Mouse (Mus musculus) frontal cortex, postnatal 36 days (tissue): ENCODE measurements at regions not wholly inside any gene's neighbourhood (a gene's known extent, or its start where the extent isn't known, plus 50 kb on each side); places are given as distances from the start of the nearest gene placed in this dataset.

Experiments used
- DNase-seq, 2 experiments: peaks; one replicate each; pipeline ENCODE4 v3.0.0; 2022; ENCODE audit warnings: low spot score in 2 of 2

DNA sequence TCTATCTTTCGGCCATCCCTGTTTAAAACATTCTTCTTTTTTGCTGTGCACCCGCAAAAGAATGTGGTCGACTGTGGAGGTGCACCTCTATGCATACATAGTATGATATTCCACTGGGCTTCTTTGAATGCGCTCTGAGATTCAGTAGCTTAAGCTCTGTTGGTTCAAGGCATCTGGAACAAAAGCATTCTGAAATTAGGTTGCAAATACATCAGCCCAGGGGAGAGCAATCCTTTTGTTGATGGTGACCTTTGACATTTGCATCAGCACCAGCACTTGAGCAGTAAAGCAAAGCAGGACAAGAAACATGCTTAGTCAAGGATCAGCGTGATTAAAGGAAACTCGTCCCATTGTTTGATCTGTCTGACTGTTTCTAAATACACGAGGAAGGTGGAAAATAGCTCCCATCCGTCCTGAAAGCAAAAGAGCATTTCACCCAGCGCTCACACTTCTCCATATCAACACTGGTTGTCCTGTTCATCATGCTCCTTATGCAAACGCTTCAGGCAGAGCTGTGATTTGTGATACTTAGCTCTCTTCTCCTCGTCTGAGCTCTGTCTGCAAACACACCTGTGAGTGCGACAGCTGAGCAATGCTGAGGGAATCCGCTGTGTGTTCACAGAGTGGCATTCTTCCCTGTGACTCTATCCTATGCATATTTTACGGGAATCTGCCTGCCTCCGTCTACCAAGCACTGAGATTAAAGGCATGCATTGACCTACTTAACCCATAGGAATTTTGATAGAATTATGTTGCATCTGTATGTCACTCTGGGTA, 67.4 kb upstream of the Dkk2 start:
- DNase-seq: no peak

DNA sequence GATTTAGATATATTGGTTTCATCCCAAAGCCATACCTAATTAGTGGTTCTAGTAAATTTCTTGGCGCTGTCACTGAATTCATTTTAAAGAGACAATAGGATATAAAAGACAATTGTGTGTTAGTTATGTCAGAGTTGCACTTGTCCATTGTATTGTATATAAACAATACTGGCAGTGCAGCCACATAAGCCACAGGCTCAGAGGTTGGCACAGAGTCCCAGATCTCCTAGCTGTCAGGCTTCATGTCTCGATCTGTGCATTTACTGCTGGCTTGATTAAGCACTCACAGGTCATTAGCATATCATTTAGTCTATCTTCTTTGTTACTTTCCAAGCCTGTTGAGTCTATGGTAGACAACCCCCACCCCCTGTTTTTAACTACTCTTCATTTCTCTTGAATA, 66.6 kb upstream of the Dkk2 start:
- DNase-seq: no peak

GRCm38 (mm10) chr3:132022032-132022431, 63.1 kb upstream of the Dkk2 start:
- DNase-seq: no peak

DNA sequence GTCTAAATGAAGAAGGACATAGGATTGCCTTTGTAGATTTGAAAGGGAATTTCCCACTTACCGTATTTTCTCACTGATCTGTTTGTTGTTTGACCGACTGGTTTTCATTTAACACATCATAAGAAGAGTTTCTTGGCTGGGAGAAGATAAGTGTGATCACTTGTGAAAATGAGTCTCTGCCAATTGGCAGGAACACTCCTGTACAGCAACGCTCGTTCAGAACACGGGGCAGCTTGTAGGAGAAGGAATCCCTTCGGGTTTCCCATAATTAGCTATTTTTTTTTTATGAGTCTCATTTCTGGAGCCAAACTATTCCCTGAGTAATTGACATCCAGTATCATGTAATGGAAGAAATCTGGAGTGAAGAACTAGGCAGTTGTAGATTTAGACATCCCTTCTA, 61.8 kb upstream of the Dkk2 start:
- DNase-seq: no peak

DNA sequence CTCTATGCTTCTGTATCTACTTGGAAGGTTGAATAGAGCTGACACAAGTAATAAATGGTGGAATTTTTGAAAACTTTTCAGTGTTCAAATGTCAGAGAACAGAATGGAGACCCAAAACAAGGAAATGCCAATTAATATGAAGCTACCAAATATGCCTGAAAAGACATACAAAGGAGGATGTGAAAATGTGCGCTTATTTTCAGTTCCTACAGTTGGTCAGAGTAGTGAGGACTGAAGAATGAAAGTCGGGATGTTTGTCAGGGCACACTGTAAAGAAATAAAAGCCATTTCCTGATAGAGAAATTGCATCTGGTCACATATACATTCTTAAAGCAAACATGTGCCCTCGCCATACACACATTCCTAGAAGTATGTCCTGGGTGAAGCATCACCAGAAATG, 56.0 kb upstream of the Dkk2 start:
- DNase-seq: no peak

DNA sequence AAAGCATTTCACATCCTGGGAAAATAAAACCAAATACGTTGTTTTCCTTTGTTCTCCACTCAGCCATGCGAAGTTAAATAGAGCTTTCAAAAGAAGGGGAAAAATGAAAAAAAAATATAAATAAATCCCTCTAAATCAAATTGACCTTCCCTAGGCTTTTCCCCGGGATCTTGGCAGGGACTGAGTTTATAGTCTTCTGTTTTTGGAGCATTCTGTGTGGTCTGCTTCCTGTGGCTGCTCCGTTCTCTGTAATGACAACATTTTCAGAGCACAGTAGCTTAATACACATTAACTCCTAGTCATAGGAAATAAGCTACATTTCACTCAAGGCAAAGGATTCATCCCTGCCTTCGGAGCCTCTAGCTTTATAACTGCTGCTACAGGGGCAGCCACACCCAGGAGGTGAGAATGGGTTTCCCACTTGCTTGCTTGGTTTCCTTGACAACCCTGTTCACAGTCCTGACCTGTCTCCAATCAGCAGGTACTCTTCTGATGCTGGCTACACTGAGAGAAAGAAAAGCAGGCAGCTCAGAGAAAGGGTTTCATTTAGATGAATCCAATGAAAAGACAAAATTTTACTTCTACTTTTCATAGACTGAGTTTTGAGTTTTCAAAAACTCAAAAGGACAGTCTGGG, 51.9 kb upstream of the Dkk2 start:
- no peak for DNase-seq

GRCm38 (mm10) chr3:132035176-132035575, 49.9 kb upstream of the Dkk2 start:
- DNase-seq: no peak
